Mouse (Mus musculus): ENCODE measurements around the gene Ttc39b. TPM values are rescaled to one million over a fixed set of nuclear protein-coding genes. Genes with fewer than 3 reads are reported as not detected.
A peak's percentile ranks its signal among the peaks of the same experiment; 100 is the strongest.

The Ttc39b gene
- total RNA-seq, 2 experiments from 2014 or later = 32.5 TPM

DNA sequence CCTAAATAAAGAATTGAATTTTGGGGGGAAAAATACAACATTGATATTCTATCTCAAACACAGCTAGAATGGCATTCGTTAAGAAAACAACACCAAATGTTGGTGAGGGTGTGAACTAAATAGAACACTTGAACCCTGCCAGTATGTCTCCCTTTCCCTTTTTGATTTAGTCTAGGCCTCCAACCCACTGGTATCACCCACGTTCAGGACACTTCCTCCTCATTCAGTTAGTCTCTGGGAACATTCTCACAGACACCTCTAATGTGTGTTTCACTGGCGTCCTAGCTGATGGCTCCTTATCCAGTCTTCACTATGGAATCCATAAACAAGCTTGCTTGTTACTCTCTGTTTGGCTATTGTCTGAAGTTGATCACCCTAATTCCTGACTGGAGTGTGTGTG is 125.9 kb downstream of the Ttc39b start:
- no peak for DNase-seq (ENCODE audit: low spot score in 2 of 2)

DNA sequence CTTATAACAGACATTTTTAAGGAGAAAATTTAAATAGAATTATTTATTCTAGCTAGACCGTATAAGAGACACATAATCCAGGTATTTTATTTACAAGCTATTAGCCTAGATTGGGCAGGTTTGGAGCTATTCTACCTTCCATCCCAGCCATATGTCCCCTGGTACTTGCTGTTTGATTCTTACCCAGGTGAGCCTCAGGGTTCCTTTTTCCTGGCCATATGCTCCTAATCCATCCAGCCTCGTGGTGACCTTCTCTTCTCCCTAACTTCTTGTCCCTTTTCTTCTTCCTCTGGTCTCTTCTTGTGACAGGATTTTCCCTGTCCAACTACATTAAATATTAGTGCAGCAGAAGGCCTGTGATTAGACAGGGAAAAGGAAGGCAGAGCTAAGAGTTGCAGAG is 134.3 kb downstream of the Ttc39b start:
- no peak for DNase-seq (ENCODE audit: low spot score in 2 of 2)

DNA sequence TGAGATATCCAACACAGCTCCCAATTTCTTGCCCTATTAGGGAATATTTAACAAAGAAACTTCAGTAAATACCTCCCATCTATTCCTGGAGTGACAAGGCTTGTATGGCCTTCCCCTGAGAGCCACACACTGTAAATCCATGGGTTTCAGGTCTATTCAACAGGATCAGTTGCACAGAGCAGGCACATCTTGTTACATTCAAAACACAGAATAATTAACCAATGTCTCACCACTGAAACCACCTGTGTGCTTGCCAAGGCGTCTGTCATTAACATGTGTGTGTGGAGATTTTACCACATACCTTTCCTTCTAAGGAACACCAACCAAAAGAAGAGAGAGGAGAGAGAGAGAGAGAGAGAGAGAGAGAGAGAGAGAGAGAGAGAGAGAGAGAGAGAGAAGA is 136.7 kb downstream of the Ttc39b start:
- DNase-seq (ENCODE audit: low spot score in 2 of 2) = no peak

GRCm38 (mm10) chr4:83186448-83186847 is 137.6 kb downstream of the Ttc39b start:
- DNase-seq (ENCODE audit: low spot score in 2 of 2) = no peak

- peak; percentile 76 to 86 for DNase-seq (ENCODE audit: low spot score in 2 of 2)
Measured at GRCm38 (mm10) chr4:83183288-83183930, 140.6 kb downstream of the Ttc39b start.

DNA sequence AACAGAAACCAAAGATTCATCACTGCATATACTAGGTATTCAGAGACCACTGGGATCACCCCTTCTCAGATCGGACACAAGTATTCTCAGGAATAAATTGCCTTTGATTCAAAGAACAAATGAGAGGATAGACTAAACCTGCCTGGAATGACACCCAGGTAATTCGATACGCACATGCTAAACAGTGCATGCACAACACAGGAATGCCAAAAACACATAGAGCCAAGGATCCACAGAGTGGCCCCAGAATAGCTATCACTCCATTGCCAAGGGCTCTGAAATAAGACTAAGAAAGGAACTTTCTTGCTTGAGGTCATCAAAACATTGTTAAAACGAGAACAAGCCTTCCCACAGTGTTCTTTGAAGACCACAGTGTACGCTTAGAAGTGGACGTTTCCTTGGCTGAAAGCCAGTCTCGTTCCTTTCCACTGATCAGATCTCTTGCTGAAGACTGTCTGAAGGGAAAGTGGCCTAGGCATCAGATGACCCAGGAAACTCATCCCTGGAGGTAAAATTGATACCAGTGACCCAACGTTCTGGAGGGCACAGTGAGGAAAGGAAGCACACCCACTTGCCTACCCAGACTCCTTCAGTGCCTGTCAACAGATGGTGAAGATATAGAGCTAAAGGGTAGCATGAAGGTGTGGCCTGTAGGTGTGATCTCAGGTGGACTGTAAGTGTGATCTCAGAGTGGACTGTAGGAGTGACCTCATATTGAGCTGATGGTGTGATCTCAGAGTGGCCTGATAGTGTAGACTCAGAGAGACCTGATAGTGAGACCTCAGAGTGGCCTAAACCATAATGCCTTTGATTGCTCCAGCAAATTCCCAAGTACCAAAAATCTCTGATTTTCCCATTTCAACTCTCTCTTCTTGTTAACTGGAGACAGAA is 141.6 kb downstream of the Ttc39b start:
- no peak for DNase-seq (ENCODE audit: low spot score in 2 of 2)

DNA sequence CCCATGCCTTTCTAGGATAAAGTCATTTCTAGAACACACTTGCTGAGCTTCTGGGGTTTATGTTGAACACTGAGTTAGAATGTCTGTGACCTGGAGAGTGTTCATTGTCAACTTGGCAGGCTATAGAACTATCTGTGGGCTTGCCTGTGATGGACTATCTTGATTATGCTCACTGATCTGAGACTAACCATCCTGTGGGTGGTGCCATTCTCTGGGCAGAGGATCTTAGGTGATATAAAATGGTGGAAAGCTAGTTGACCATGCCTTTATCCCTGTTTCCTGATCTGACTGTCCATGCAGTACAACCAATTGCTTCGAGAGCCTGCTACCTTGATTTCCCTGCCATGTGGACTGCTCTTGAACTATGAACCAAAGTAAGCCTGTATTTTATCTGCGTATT is 146.6 kb downstream of the Ttc39b start:
- DNase-seq (ENCODE audit: low spot score in 2 of 2) = no peak

DNA sequence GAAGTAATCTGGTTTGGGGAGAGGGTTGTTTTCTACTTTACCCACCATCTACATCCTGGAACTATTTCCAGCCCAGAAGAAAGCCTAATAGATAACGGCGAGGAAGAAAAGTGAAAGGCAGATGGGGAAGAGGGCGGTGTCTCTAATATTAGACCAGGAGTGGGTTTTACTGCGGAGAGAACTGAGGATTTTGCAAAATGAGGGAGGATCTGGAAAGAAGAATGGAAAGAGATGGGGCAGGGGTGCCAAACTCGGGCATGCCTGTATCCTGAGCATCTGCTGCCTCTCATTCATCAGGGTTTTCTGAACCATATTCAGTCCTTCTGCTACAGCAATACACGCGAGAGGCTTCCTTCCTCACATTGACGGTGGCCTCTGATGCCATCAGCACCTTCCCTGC is 149.1 kb downstream of the Ttc39b start:
- peak; percentile 45 to 66 for DNase-seq (ENCODE audit: low spot score in 2 of 2)

GRCm38 (mm10) chr4:83172278-83172677 is 151.8 kb downstream of the Ttc39b start:
- DNase-seq (ENCODE audit: low spot score in 2 of 2) = peak in 1 of 2 experiments; percentile 30

- no peak for DNase-seq (ENCODE audit: low spot score in 2 of 2)
Measured at GRCm38 (mm10) chr4:83170741-83171140, 153.3 kb downstream of the Ttc39b start.

Other genes with a start within 250 kb of the Ttc39b start
- gene Snapc3, start 93.5 kb upstream of the Ttc39b start, total RNA-seq (2021) = 10 to 100 TPM; 38.7 to 40.9 TPM
- gene Psip1, start 162.2 kb upstream of the Ttc39b start, total RNA-seq (2021) = 100 to 1,000 TPM; 198 to 203 TPM
- 1 to 10 TPM; 3.2 to 3.3 TPM for gene Ccdc171, start 201.3 kb upstream of the Ttc39b start, total RNA-seq (2021)